Mouse (Mus musculus): ENCODE measurements around the gene Gtf2h2. TPM values are rescaled to one million over a fixed set of nuclear protein-coding genes. Genes with fewer than 3 reads are reported as not detected.

Gtf2h2 gene
- 102 TPM for polyA plus RNA-seq (2014; fragmentation: Illumina TruSeq; extraction: RNeasy Lipid Tissue Mini Kit (QIAGEN cat#74804); ENCODE audit: low read depth, low replicate concordance)

GRCm38 (mm10) chr13:100492061-100492787, at the start of gene Gtf2h2:
Gene Gtf2h2 (minus strand): TSS chr13:100492579.

DNA sequence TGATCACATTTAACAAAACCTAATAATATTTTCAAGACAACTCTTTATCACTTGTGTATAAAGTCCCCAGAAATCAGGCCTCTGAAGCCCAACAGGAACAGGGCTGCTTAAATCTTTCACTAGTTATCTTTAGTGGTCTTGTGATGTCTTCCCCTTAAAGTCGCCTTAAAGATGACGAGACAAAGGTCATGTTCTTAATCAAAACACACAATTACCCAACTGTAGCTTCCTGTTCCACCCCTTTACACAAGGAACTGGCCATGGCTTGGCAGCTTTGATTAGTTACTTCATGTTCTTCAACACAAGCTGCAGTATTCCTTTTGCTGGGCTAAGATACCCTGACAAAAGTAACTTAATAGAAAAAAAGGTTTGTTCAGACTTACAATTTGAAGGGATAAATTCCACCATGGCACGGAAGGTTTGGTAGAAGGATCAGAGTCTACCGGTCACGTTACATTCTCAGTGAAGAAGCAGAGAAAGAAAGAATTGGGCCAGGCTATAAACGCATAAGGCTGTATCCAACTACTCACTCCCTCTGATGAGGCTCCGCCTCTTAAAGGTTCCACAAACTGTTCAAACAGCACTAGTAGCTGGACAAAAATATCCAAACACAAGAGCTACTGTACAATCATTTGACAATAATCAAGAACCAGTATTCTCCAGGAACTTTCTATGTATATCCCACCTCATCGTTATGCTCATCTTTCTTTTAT, 39.8 kb downstream of the Gtf2h2 start, which contains the start of gene Naip1:
Naip1 (minus strand) TSS at position 455 of the 713 bp plus-strand sequence.

Other genes with a start within 250 kb of the Gtf2h2 start
- 0.77 TPM for gene Naip5, start 246.3 kb downstream of the Gtf2h2 start, polyA plus RNA-seq (2014; fragmentation: Illumina TruSeq; extraction: RNeasy Lipid Tissue Mini Kit (QIAGEN cat#74804); ENCODE audit: low read depth, low replicate concordance)
- gene Naip6, start 174.9 kb downstream of the Gtf2h2 start, polyA plus RNA-seq (2014; fragmentation: Illumina TruSeq; extraction: RNeasy Lipid Tissue Mini Kit (QIAGEN cat#74804); ENCODE audit: low read depth, low replicate concordance) = 0.32 TPM
- gene Naip1, start 39.7 kb downstream of the Gtf2h2 start, polyA plus RNA-seq (2014; fragmentation: Illumina TruSeq; extraction: RNeasy Lipid Tissue Mini Kit (QIAGEN cat#74804); ENCODE audit: low read depth, low replicate concordance) = 0.24 TPM
- 46.3 TPM for gene Ocln, start 60.1 kb upstream of the Gtf2h2 start, polyA plus RNA-seq (2014; fragmentation: Illumina TruSeq; extraction: RNeasy Lipid Tissue Mini Kit (QIAGEN cat#74804); ENCODE audit: low read depth, low replicate concordance)
- 10.0 TPM for gene Marveld2, start 124.4 kb upstream of the Gtf2h2 start, polyA plus RNA-seq (2014; fragmentation: Illumina TruSeq; extraction: RNeasy Lipid Tissue Mini Kit (QIAGEN cat#74804); ENCODE audit: low read depth, low replicate concordance)
- 171 TPM for gene Ak6, start 158.4 kb upstream of the Gtf2h2 start, polyA plus RNA-seq (2014; fragmentation: Illumina TruSeq; extraction: RNeasy Lipid Tissue Mini Kit (QIAGEN cat#74804); ENCODE audit: low read depth, low replicate concordance)
- gene Rad17, start 158.5 kb upstream of the Gtf2h2 start, polyA plus RNA-seq (2014; fragmentation: Illumina TruSeq; extraction: RNeasy Lipid Tissue Mini Kit (QIAGEN cat#74804); ENCODE audit: low read depth, low replicate concordance) = 43.2 TPM
- 1.3 TPM for gene Taf9, start 159.0 kb upstream of the Gtf2h2 start, polyA plus RNA-seq (2014; fragmentation: Illumina TruSeq; extraction: RNeasy Lipid Tissue Mini Kit (QIAGEN cat#74804); ENCODE audit: low read depth, low replicate concordance)
- 4.2 TPM for gene Ccdc125, start 177.1 kb upstream of the Gtf2h2 start, polyA plus RNA-seq (2014; fragmentation: Illumina TruSeq; extraction: RNeasy Lipid Tissue Mini Kit (QIAGEN cat#74804); ENCODE audit: low read depth, low replicate concordance)
- 45.4 TPM for gene Cdk7, start 238.4 kb upstream of the Gtf2h2 start, polyA plus RNA-seq (2014; fragmentation: Illumina TruSeq; extraction: RNeasy Lipid Tissue Mini Kit (QIAGEN cat#74804); ENCODE audit: low read depth, low replicate concordance)